In genomic region chr14:16248603-16249157, GRCm38 (mm10) we compare ENCODE assay signal across 8 mouse cellular contexts. TPM values are rescaled to one million over a fixed set of nuclear protein-coding genes. Genes with fewer than 3 reads are reported as not detected.
A peak's percentile ranks its signal among the peaks of the same experiment; 100 is the strongest.
DNase-seq lines count a peak whose midpoint lies in the region; ATAC-seq and TF ChIP-seq lines count a peak whose summit lies in the region.

No protein-coding gene starts in this region.

- DNase-seq in lung, embryonic 14.5 days = peak; percentile 5
- no peak for DNase-seq in lung, postnatal 4 days
- no peak for DNase-seq in urinary bladder, postnatal 25 days (ENCODE audit: low spot score)
- DNase-seq in right cerebral cortex, postnatal 25 days = no peak
- DNase-seq in thymus, postnatal 25 days = no peak

- TF ChIP-seq CTCF in lung, embryonic 14.5 days (IDR thresholded peaks at IDR 0.05; ENCODE audit: low read depth) = no peak

- no peaks in the 10 kb centered on the region for H3K27me3 ChIP-seq in lung, embryonic 14.5 days (ENCODE audit: insufficient read depth, low read length)
- no peaks in the 10 kb centered on the region for H3K27me3 ChIP-seq in embryonic facial prominence, embryonic 12.5 days
- H3K27me3 ChIP-seq in intestine, embryonic 15.5 days (replicated peaks) = no peaks in the 10 kb centered on the region
- no peaks in the 10 kb centered on the region for H3K27me3 ChIP-seq in neural tube, embryonic 14.5 days (ENCODE audit: control insufficient read depth, insufficient read depth, low read length)

- H3K27ac ChIP-seq in lung, embryonic 14.5 days (ENCODE audit: low read depth) = no peak overlapping the region
- H3K27ac ChIP-seq in embryonic facial prominence, embryonic 12.5 days = no peak overlapping the region
- 0 out of 2 replicates have a peak overlapping the region, but pooled peaks have one; percentile 86 for H3K27ac ChIP-seq in intestine, embryonic 15.5 days
- H3K27ac ChIP-seq in neural tube, embryonic 14.5 days (ENCODE audit: low read depth, low read length) = 0 out of 2 replicates have a peak overlapping the region, but pooled peaks have one; percentile 71

- peaks cover 11% of the 10 kb centered on the region for H3K4me1 ChIP-seq in lung, embryonic 14.5 days (ENCODE audit: insufficient read depth)
- peaks cover 3% of the 10 kb centered on the region; the same call in 1 of the 2 replicates for H3K4me1 ChIP-seq in embryonic facial prominence, embryonic 12.5 days
- H3K4me1 ChIP-seq in intestine, embryonic 15.5 days (replicated peaks) = 0 out of 2 replicates have a peak, but pooled peaks cover 3% of the 10 kb centered on the region
- peaks cover 8% of the 10 kb centered on the region for H3K4me1 ChIP-seq in neural tube, embryonic 14.5 days (ENCODE audit: control insufficient read depth, insufficient read depth, low read length)

- WGBS in lung, embryonic 14.5 days = 11% methylated on average over 9 of the region's 9 CpGs
- 15% methylated on average over 9 of the region's 9 CpGs for WGBS in embryonic facial prominence, embryonic 12.5 days
- 14% methylated on average over 9 of the region's 9 CpGs for WGBS in intestine, embryonic 15.5 days
- 16% methylated on average over 9 of the region's 9 CpGs for WGBS in neural tube, embryonic 14.5 days

- no peaks in the 10 kb centered on the region for H3K36me3 ChIP-seq in lung, embryonic 14.5 days (ENCODE audit: insufficient read depth)
- no peaks in the 10 kb centered on the region for H3K36me3 ChIP-seq in embryonic facial prominence, embryonic 12.5 days
- no peaks in the 10 kb centered on the region for H3K36me3 ChIP-seq in intestine, embryonic 15.5 days
- no peaks in the 10 kb centered on the region for H3K36me3 ChIP-seq in neural tube, embryonic 14.5 days (ENCODE audit: control insufficient read depth, insufficient read depth, low read length)

- ATAC-seq in lung, embryonic 14.5 days (ENCODE audit: insufficient read depth) = peak; percentile 32
- peak; percentile 25 for ATAC-seq in embryonic facial prominence, embryonic 12.5 days (ENCODE audit: insufficient number of reproducible peaks, insufficient read depth, low FRiP score, low TSS enrichment)
- ATAC-seq in intestine, embryonic 15.5 days = peak; percentile 37
- ATAC-seq in neural tube, embryonic 14.5 days (ENCODE audit: low read depth) = peak; percentile 45

- peak overlapping the region; percentile 86 for H3K4me2 ChIP-seq in lung, embryonic 14.5 days
- H3K4me2 ChIP-seq in embryonic facial prominence, embryonic 12.5 days (replicated peaks) = peak overlapping the region; percentile 70
- H3K4me2 ChIP-seq in intestine, embryonic 15.5 days (replicated peaks) = peak overlapping the region; percentile 80
- H3K4me2 ChIP-seq in neural tube, embryonic 14.5 days (ENCODE audit: low read depth, low read length) = peak overlapping the region; percentile 87

- no peaks in the 10 kb centered on the region for H3K9me3 ChIP-seq in lung, embryonic 14.5 days (ENCODE audit: low read depth, low read length)
- no peaks in the 10 kb centered on the region for H3K9me3 ChIP-seq in embryonic facial prominence, embryonic 12.5 days
- H3K9me3 ChIP-seq in intestine, embryonic 15.5 days = no peaks in the 10 kb centered on the region
- H3K9me3 ChIP-seq in neural tube, embryonic 14.5 days (ENCODE audit: control insufficient read depth, low read length) = no peaks in the 10 kb centered on the region

- peak overlapping the region; percentile 96 for H3K9ac ChIP-seq in lung, embryonic 14.5 days
- peak overlapping the region; percentile 94 for H3K9ac ChIP-seq in embryonic facial prominence, embryonic 12.5 days
- H3K9ac ChIP-seq in intestine, embryonic 15.5 days = peak overlapping the region; percentile 97
- peak overlapping the region; percentile 91 for H3K9ac ChIP-seq in neural tube, embryonic 14.5 days (replicated peaks; ENCODE audit: low read depth, low read length)

- peak overlapping the region; percentile 67 for H3K4me3 ChIP-seq in lung, embryonic 14.5 days (ENCODE audit: low read depth, low read length)
- peak overlapping the region; percentile 79 for H3K4me3 ChIP-seq in embryonic facial prominence, embryonic 12.5 days
- peak overlapping the region; percentile 63 for H3K4me3 ChIP-seq in intestine, embryonic 15.5 days (replicated peaks)
- peak overlapping the region; percentile 82 for H3K4me3 ChIP-seq in neural tube, embryonic 14.5 days (ENCODE audit: low read depth, low read length)

RNA-seq across cellular contexts. Expression of gene Ngly1, which starts 0.4 kb away (rescaled TPM):
- polyA plus RNA-seq in lung, embryonic 14.5 days (2014; fragmentation: Nextera tagmentation; extraction: Ambion mirVana) = 29.9 and 30.4 TPM in 2 replicates
- 34.5 and 36.2 TPM in 2 replicates for polyA plus RNA-seq in embryonic facial prominence, embryonic 12.5 days (2016; fragmentation: Nextera tagmentation; extraction: Ambion mirVana)
- polyA plus RNA-seq in intestine, embryonic 15.5 days (2015; fragmentation: Nextera tagmentation; extraction: Ambion mirVana) = 34.1 and 36.7 TPM in 2 replicates
- polyA plus RNA-seq in neural tube, embryonic 14.5 days (2014; fragmentation: Nextera tagmentation; extraction: Ambion mirVana) = 27.5 and 29.2 TPM in 2 replicates

RNA-seq across cellular contexts. Expression of gene Oxsm, which starts 0.9 kb away (rescaled TPM):
- 1.6 and 2.1 TPM in 2 replicates for polyA plus RNA-seq in lung, embryonic 14.5 days (2014; fragmentation: Nextera tagmentation; extraction: Ambion mirVana)
- 1.5 and 1.6 TPM in 2 replicates for polyA plus RNA-seq in embryonic facial prominence, embryonic 12.5 days (2016; fragmentation: Nextera tagmentation; extraction: Ambion mirVana)
- polyA plus RNA-seq in intestine, embryonic 15.5 days (2015; fragmentation: Nextera tagmentation; extraction: Ambion mirVana) = 3.7 TPM in 2 replicates
- 1.4 TPM in 2 replicates for polyA plus RNA-seq in neural tube, embryonic 14.5 days (2014; fragmentation: Nextera tagmentation; extraction: Ambion mirVana)

Comparison
In these comparisons a context has a peak if more than half of its experiments do, and no peak if none do; other contexts are left out.
1. H3K27ac ChIP-seq: peak in intestine, embryonic 15.5 days (single experiment) and neural tube, embryonic 14.5 days (single experiment); none in lung, embryonic 14.5 days (single experiment) and embryonic facial prominence, embryonic 12.5 days (single experiment).
2. Peak in every context shown above with its lines, with median percentiles within 50 percentile points of each other: ATAC-seq, H3K4me2 ChIP-seq, H3K4me3 ChIP-seq and H3K9ac ChIP-seq.